Mouse (Mus musculus): ENCODE results near the gene Fgl2.
"Not testable (repeated sequence)": the region's sequence is repeated elsewhere in the genome, so short reads cannot be mapped to it uniquely, and the experiment has no call there.

The Fgl2 gene

GRCm38 (mm10) chr5:21372493-21373179 is at the start of gene Fgl2:
Gene Fgl2, plus strand, starts transcription at chr5:21372642.
- peak; percentile 43 for DNase-seq (ENCODE audit: low read depth, low spot score)

DNA sequence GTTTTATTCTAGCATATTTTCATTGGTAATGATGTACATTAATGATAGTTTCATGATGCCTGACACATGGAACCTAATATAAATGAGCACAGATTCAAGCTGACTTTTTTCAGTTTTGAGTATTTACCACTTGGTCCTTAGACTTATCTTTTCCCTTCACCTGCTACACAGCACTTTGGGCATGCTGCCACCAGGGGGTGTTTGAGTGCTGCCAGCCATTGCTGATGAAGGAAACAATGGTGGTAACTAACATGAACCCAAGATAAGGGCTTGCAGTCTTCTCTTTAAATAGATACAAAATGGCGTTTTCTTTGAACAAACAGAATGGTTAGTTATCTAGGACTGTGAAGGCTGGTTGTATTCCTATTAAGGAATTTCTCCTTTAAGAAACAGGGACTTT is 45.9 kb upstream of the Fgl2 start:
- peak; percentile 23 for DNase-seq (ENCODE audit: low read depth, low spot score)

GRCm38 (mm10) chr5:21328560-21328959 is 43.9 kb upstream of the Fgl2 start:
- no peak for DNase-seq (ENCODE audit: low read depth, low spot score)

DNA sequence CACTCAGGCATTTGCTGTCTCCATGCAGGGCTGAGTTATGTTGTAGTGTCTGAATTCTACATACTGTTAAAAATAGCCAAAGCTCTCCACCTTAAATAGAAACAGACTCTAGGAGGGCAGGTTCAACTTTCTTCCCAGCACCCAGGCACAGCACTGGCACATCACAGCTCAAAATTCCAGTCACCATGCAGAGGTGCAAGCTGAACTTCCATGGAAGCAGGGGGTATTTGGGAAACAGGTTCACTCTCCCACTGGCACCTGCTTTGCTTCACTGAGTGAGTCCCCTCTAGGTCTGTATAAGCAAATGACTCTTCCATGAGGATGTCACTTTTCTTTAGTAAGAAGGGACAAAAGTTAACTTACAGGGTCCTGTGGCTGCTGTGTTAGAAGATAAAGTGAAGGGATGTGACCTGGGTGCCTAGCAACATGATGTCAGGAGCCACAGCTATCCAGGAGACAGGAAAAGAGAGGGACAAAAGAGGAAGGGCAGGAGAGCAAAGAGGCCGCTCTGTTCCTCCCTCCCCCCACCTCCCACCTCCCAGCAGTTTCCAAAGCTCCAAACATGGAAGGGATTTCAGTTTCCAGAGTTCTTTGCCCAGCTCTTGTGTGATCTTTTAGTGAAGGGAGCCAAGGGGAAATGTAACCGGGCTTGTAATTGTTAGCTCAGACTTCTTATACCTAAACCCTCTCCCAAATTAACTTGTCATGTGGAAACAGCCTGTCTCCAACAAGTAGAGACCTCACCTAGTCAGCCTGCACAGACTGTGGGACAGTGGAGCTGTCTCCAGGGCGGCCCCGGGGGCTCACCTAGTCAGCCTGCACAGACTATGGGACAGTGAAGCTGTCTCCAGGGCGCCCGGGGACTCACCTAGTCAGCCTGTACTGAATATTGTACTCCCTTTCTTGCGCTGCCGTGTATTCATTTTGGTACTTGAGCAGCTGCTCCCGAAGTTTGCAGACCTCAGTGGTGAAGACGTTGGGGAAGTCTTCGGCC is 42.5 kb upstream of the Fgl2 start:
- no peak for DNase-seq (ENCODE audit: low read depth, low spot score)

DNA sequence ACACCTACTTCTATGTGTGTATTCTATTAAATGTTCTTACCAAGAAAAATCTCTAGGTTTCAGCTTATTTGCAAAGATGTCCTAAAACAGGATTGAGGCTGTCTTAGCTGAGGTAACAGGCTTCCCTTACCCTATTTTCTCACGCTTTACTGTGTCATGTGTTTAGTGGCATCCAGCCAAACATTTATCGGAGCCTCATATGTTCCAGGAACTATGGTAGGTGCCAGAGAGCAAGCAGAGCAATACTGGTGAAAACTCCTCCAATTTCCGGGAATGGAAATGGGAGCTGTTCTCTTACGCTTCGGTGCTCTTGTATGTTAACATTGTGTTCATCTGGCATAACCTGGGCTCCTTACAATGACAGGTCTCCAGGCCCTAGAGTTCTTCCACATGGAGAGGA is 40.8 kb upstream of the Fgl2 start:
- no peak for DNase-seq (ENCODE audit: low read depth, low spot score)

- no peak for DNase-seq (ENCODE audit: low read depth, low spot score)
Observed at GRCm38 (mm10) chr5:21332119-21332518, 40.3 kb upstream of the Fgl2 start.

GRCm38 (mm10) chr5:21342265-21342664 is 30.2 kb upstream of the Fgl2 start:
- DNase-seq (ENCODE audit: low read depth, low spot score), result not testable (repeated sequence)

- no peak for DNase-seq (ENCODE audit: low read depth, low spot score)
Observed at GRCm38 (mm10) chr5:21348366-21348765, 24.1 kb upstream of the Fgl2 start.

DNA sequence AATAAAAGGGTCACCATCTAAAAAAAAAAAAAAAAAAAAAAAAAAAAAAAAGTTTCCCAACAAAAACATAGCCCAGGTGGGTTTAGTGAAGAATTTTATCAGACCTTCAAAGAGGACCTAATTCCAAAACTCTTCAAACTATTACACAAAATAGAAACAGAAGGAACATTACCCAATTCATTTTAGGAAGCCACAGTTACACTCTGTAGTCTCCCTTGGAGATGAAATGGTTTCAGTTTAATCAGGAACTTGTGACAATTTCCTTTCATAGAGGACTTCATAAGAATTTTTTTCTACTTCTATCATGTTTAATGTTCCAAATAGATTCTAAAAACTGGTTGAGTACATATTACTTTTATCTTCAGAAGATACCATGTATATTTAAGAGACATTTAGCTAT is 20.8 kb upstream of the Fgl2 start:
- DNase-seq (ENCODE audit: low read depth, low spot score), result no peak

- DNase-seq (ENCODE audit: low read depth, low spot score), result no peak
Observed at GRCm38 (mm10) chr5:21358648-21359047, 13.8 kb upstream of the Fgl2 start.

DNA sequence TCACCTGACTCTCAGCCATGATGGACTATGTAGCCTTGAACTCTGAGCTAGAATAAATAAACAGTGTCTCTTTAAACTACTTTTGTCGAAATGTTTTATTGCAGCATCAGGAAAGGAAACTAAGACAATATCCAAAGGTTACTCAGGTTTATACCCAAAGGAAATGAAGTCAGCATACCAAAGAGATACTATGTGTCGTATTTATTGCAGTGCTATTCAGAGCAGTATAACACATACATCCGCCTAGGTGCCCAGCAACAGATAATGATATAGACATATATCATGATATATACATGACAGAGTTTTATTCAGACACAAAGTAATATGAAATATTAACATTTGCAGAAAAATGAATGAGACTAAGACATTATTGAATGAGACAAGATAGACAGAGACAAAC is 9.1 kb upstream of the Fgl2 start:
- DNase-seq (ENCODE audit: low read depth, low spot score), result no peak

DNA sequence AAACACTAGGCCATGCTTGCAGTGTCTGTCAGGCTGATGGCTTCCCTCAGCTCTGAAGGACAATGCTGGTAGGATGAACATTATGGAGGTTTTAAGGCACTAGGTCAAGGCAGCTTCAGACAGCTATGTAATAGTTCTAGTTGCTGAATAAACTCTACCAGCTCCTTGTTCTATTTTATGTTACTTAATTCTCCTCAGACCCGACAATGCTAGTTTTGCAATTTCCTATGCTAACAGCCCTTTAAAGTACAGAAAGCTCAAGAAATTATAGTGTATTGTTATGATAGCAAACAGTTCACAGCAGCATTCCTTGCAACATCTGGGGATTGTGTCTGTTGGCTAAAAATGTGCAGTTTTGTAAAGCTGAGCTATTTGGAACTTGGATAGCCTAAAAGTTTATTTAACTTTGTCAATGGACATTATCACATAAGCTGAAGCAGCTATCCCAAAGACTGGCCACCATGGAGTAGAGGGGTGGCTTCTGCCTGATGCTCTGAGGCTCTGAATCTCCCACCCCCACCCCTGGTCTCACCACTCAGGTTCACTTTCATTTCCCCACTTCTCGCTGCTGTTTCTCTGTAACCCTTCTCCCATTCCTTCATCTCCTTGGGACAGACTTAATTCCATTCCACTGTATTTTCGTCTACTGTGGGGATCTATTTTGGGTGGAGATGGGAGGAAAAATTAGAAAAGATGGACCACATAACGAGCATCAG is 5.9 kb upstream of the Fgl2 start:
- DNase-seq (ENCODE audit: low read depth, low spot score), result no peak

DNA sequence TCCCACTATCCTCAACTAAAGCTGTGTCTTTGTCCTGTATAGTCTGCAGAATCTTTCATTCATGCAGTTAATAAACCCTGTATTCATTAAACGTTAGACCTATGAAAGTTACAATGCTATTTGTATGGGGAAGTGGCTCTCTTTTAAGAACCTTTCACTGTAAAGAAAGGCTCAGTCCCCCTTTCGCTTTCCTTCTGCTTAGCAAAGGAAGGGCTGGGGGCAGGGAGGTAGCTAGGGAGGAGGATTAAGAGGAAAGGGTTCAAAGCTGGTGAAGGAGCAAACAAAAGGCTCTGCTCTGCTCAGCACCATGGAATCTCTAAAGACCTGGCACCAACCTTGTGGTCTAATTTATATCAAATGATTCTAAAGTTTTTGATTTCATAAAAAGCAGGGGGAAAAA is 4.9 kb upstream of the Fgl2 start:
- no peak for DNase-seq (ENCODE audit: low read depth, low spot score)

- DNase-seq (ENCODE audit: low read depth, low spot score), result no peak
Observed at GRCm38 (mm10) chr5:21370218-21370947, 2.1 kb upstream of the Fgl2 start.

DNA sequence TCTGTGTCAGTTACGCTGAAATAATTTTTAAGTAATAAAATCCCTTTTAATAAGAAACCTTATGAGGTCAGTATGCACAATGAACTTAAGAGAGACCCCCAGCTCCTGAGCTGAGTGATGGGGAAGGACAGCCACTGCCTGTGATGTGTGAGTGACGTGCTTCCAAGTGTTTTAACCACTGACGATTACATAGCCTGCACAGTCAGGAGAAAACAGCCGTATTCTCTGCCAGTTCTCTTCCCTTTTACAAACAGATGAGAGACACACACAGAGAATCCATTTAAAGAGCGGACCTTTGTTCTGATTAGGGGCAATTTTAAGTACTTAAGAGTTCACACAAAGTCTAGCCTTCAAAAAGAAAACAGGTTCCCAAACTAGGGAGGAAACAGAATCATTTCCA is 522 bp upstream of the Fgl2 start:
- no peak for DNase-seq (ENCODE audit: low read depth, low spot score)

DNA sequence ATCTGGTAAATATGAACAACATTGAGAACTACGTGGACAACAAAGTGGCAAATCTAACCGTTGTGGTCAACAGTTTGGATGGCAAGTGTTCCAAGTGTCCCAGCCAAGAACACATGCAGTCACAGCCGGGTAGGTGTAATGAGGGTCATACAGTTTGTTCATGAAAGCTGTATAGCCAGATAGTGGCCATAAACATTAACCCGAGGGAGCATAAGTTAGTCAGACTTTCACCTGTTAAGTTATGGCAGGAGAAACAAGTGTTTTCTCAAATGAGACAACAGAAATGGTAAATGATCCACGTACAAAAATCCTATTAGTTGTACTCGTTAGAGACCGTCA is 707 bp downstream of the Fgl2 start:
- DNase-seq (ENCODE audit: low read depth, low spot score), result no peak

DNA sequence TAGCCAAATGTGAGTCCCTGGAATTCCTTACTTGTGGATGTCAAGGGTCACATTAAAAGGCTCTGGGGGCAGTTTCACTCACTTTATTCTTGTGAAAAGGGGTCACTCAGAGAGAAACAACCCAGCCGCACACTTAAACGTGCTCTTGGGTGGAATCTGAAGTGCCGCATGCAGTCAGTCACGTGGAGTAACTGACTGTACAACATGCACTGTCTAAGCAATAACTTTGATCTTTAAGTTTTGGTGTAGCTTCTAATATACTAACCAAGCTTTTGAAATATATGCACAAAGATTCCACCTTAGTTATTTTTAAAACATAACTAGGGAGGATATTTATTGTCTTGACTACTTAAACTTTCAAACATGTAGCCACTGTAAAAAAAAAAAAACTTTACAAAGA is 4.5 kb downstream of the Fgl2 start:
- no peak for DNase-seq (ENCODE audit: low read depth, low spot score)

GRCm38 (mm10) chr5:21378397-21378796 is 6.0 kb downstream of the Fgl2 start:
- DNase-seq (ENCODE audit: low read depth, low spot score), result no peak

DNA sequence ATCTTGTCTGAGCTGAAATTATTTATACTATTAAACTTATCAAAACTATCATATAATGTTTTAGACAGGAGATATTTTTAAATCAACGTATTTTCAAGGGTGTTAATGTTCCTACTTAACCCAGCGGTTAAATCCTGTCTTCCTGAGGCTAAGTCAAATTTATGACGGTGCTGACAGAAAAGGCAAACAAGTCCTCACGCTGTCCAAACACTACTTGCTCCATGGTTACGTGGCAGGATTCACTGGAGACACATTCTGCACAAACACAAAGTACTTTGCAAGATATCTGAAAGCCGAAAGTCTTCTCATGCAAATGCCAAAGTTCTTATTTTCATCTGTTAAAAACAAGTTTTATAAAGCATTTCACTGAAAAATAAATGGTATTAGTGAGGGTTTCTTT is 9.5 kb downstream of the Fgl2 start:
- no peak for DNase-seq (ENCODE audit: low read depth, low spot score)

GRCm38 (mm10) chr5:21382678-21383077 is 10.2 kb downstream of the Fgl2 start:
- no peak for DNase-seq (ENCODE audit: low read depth, low spot score)

- DNase-seq (ENCODE audit: low read depth, low spot score), result no peak
Observed at GRCm38 (mm10) chr5:21383392-21384251, 11.2 kb downstream of the Fgl2 start.

All from embryo, embryonic 11.5 days (tissue).